Mouse (Mus musculus): Measurements from ENCODE around the gene Bola1.

DNA sequence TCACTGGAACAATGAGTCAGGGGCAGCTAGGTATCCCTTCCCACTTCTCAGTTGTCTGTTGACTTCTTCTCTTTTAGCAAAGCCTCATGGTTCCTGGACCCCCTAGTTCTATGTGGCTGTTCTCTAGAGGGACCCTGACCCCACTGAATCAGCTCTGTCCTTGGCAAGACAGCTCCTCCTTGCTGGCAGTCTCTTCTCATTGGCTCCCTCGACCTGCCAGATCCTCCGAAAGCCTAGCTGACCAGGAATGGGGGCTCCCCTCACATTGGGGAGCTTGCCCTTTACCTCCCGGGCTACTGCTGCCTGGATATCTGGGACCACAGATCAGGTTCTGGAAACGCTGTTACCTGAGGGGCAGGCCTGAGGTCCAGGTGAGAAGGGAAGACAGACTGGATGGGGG lies 49.2 kb downstream of the Bola1 start:
- no peak for TF ChIP-seq CTCF (IDR thresholded peaks at IDR 0.05; ENCODE audit: insufficient read depth, low read length)
- no peak for TF ChIP-seq POLR2A (IDR thresholded peaks at IDR 0.05; ENCODE audit: borderline replicate concordance, extremely low read depth, low read depth, low read length)

Measured in lung, adult 2 months (tissue).